Mouse (Mus musculus) G1E-ER4 (cell line): Measurements from ENCODE around the gene Dennd5a. TPM values are rescaled to one million over a fixed set of nuclear protein-coding genes. Genes with fewer than 3 reads are reported as not detected.

Source experiments
- GATA1 ChIP-seq: IDR thresholded peaks from one replicate; pipeline ENCODE4 v1.8.0; 2012; ENCODE audit warnings: low read length, inconsistent platforms
- polyA plus RNA-seq: library from polyadenylated mRNA; stranded (reverse); fragments of >175 nt; gene quantifications from 2 replicates; pipeline ENCODE4 v1.2.3, GENCODE M21; 2012

The Dennd5a gene
- polyA plus RNA-seq, 1 experiment, result 8.8 TPM

DNA sequence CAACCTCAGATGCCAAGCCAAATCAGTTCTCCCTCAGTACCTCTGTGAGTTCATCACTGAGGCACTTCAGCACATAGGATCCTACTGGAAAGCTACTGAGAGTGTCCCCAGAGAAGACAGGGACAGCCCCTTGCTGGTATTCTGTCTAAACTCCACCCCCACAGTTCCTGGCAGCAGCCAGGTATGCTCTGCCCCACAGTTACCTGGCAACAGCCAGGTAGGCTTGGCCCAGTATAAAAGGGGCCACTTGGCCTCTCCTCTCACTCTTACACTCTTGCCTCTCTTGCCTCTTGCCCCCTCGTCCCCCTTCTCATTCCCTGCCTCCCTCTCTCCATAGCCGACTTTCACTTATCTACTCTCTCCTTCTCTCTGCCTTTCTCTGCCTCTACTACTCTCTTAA lies 35.3 kb downstream of the Dennd5a start:
- TF ChIP-seq GATA1, result no peak

DNA sequence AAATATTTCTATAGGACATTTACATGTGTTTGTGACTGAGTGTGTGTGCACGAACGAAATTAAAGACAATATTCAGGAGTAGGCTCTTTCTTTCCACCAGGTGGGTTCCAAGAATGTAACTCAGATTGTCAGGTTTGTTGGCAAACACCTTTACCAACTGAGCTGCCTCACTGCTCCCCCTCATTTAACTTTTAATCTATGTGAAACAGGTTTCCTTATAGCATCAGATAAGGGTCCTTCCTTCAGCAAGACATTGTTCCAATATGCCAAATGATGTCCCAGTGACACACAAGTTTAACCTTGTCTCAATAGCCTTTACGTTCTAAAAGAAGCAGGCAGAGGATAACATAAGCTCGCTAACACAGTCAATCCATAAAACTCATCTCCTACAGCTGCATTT lies 37.4 kb downstream of the Dennd5a start:
- no peak for TF ChIP-seq GATA1

DNA sequence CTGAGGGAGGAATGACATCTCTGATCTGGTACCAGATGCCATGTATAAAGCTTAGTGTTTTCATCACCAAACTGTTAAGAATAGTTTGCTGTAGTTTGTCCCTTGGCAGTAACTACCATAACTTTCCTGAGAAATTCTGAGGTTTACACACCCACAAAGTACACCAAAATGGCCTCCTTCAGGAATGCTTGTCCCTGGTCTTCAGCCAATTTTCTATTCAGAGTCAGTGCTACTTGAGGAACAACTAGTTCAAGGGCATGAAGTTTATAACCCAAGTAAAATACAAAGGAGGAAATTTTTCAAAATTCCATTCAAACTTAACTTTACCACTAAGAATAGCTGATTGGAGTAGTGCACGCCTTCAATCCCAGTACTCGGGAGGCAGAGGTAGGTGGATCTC lies 54.1 kb downstream of the Dennd5a start:
- no peak for TF ChIP-seq GATA1

DNA sequence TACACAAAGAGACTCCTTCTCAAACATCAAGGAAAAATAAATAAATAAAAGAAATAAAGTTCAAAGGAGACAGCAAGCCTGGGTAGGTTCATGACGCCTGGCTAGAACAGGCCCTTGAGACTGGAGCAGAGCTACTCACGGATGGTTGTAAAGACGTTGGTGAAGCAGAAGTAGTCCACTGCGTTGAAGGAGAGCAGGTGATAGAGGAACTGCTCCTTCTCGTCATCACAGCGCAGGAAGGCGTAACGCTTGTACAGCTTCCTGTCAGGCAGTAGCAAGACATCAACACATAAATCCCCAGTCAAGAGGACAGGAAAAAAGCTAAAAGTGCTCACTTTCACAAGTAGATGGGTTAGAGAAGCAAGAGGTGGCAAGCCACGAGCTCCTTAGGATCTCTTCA lies 59.3 kb downstream of the Dennd5a start:
- TF ChIP-seq GATA1, result no peak

DNA sequence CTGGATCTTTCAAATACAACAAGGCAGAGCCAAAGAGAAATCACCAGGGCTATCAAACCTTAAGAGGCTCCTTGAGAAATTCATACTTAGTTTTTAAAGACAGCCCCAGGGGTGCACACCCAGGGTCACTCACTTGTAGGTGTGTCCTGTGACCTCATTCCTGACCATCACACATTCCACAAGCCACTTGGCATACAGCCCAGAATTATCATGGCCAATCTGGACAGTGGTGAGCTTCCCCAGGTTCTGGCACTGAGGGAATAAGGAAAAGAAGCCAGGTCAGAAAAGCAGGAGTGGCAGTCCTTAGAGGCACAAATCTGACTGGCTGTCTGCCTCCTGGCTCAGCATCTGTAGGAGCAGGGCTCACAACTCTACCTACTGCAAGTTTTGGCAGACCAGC lies 61.4 kb downstream of the Dennd5a start:
- TF ChIP-seq GATA1, result no peak

DNA sequence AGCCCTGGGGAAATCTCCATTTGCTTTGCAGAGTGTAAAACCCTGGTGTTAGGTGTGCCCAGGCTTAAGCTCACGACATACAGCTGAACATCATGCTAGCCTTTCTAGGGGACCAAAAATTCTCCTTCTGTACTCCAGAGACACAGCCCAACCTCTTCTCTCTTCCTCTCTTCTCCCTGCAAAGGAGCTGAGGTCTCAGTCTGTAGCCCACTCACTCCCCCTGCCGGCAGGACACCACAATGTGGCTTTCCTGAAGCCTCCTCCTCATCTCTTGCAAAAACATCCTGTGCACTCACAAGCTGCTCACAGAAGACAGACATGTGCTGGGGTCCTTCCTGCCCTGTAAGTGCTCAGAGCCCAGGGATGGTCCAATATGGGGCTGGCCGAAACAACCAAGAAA lies 67.7 kb downstream of the Dennd5a start:
- no peak for TF ChIP-seq GATA1

DNA sequence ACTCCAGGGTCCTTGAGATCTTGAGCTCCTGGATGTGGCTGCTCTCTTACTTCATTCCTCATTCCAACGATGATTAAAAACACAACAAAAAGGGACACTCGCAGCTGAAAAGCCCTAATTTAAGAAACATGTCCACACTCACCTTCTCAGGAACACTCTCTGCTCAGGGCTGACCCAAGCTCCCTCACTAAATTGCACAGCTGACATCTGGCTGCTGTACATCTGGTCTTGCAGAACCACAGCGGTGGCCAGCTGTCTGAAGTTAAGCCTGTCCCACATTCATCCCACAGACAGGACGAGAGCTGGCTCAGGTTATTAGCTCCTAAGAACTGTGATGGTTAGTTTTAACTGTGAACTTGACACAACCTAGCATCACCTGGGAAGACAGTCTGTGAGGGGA lies 68.5 kb downstream of the Dennd5a start:
- no peak for TF ChIP-seq GATA1

DNA sequence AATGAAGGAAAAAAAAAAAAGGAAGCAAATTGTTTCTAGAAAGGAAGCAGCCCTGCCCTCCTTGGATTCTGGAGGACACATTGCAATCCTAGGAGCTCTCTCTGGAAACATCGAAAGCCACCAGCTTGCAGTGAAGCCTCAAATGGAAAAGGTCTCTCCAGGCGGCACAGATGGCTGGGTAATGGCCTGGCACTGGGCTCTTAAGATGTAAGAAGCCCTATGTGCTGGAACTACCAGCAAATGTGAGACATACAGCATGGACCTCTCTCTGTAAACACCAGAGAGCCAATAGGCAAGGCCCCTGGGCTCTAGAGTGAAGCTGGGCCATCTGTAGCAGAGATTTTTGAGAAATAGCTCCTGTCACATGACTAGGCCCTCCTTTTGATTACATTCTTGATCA lies 70.0 kb downstream of the Dennd5a start:
- TF ChIP-seq GATA1, result no peak

DNA sequence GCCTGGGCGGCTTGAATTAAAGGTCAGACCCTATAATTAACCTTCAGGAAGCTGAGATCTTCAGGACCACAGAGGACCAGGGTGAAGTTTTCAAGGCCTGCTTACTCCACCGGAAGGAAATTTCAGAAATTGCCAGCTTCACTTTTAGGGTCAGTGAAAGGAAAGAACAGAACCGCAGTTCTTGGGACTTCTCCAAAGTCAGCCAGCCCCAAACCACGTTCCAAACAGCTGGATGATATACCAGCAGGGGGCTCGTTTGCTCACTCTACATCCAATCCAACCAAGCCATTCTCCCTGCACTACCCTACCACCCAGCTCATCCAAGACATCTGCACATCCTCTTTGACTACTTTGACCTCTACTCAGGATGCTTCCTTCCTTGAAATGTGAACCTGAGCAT lies 71.0 kb downstream of the Dennd5a start:
- no peak for TF ChIP-seq GATA1

DNA sequence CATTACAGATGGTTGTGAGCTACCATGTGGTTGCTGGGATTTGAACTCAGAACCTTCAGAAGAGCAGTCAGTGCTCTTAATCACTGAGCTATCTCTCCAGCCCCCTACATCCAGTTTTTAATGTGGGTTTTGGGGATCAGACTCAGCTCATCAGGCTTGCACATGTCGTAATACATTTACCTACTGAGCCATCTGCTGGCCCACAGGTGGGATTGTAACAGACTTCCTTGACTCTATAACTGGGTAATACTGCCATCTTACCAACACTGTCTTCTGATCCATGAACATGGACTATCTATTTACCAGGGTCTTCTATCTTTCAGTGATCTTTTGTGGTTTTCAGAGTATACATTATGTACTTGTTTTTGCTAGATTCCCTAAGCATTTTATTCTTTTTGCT lies 74.0 kb downstream of the Dennd5a start:
- TF ChIP-seq GATA1, result no peak

DNA sequence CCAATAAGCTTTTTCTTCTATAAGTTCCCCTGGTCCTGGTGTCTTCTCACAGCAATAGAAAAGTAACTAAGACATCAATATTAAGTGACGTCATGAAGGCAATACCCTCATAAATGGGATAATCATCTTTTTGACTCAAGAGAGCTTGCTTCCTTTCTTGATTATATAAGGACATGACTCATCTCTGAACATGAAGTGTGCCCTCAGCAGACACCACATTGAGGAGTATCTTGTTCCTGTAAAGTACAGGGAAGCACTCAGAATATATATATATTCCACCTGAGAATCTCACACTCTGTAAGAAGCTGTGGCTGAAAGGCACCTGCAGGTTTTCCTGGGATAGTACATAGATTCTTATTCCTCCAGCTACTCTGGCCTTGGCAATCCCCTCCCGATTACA lies 77.7 kb downstream of the Dennd5a start:
- TF ChIP-seq GATA1, result no peak

DNA sequence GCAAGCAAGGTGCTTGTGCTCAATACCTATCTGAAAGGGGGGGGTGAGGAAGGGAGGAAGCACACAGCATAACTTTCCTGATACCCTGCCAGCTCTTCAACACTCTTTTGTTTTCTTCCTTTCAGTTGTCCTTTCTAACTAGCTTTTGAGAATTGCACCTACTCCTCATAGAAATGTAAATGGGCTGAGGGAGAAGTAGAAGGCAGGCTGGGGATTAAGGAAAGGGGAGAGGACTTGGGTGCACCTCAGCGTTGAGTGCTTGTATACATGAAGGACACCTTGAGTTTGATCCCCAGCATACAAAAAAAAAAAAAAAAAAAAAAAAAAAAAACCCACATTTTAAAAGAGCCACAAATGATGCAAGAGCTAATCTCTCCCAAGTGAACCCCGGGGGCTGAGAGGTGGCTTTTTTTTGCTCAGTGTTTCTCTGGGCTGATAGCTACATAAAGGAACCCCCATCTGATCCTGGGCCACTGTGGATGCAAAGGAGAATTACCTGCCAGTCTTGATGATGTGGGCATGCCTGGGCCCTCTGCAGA lies 78.6 kb downstream of the Dennd5a start:
- no peak for TF ChIP-seq GATA1

DNA sequence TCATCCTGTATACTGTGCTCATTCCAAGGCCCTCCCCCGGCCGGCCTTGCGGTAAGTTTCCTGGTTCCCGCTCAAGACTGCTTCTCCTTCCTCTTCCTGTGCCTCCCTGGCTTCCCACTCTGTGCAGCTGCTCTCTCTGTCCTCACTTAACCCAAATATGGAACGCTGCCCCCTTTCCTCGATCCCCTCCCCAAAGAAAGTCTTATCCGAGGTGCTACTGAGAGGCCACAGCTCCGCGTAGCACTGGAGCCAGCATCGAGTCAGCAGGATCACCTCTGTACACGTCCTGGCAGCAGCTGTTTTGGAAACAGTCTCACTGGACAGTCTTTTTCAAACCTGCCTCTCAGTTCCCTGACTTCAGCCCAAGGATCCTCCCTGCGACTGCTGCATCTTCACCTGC lies 81.1 kb downstream of the Dennd5a start:
- TF ChIP-seq GATA1, result no peak

DNA sequence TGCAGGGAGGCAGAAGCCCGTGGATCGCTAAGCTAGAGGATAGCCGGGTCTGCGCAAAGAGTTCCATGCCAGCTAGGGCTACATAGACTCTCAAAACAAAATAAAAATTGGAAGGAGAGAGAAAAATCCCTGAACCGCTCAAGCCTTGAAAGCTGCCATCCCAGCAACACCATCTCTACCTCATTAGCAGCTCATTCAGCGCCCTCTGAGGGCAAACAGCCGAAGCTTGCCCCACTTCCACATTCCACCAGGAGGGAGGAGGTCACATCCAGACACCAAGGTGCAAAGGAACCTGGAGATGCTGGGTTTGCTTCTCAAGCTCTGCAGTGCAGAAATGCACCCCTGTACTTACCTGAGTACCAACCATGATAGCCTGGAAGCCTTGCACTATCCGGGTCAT lies 84.2 kb downstream of the Dennd5a start:
- TF ChIP-seq GATA1, result no peak

DNA sequence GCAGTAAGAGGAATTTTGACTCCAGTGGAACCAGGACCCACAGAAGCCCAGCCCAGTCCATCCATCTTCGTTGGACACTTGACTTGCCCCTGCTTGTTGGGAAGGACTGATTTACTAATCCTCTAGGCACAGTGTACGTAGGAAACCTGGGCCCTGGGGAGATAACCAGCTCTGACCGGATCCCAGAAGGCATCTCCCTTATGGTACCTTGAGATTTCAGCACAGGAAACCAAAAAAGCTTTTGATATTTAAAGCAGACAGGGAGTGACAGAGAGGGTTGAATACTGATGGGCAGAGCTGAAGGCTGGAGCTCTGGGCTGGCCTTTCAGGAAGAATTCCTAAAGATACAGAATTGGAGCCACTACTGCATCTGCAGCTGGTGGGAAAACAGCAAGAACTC lies 84.7 kb downstream of the Dennd5a start:
- TF ChIP-seq GATA1, result no peak

DNA sequence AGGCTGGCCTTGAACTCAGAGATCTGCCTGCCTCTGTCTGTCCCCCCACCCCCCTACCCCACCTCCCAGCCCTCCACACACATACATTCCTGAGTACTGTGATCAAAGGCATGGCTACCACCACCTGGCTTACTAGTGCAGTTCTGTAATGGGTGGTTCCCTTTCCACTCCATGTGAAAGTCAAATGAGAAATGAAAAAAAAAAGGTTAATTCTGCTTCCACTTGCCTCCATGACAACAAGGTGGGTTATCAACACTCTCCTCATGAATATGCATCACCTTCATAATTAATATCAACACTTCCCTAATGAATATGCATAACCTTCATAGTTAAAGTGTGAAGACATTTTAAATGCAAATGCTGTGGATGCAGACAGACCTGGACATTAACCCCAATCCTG lies 85.2 kb downstream of the Dennd5a start:
- TF ChIP-seq GATA1, result no peak

DNA sequence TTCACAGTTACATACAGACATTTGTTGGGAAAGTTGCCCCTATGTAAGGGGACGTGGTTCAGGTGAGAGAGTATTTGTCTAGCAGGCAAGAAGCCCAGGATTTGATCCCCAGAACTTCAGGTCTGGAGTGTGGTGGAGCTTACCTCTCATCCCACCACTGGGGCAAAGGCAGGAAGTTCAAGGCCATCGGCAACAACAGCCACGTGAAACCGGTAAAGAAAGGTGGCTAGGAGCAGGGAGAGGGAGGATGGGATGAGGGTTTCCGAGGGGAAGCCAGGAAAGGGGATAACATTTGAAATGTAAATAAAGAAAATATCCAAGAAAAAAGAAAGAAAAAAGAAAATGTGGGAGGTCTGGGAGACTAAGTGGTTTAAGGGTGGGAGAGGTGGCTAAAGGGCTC lies 87.1 kb downstream of the Dennd5a start:
- no peak for TF ChIP-seq GATA1

DNA sequence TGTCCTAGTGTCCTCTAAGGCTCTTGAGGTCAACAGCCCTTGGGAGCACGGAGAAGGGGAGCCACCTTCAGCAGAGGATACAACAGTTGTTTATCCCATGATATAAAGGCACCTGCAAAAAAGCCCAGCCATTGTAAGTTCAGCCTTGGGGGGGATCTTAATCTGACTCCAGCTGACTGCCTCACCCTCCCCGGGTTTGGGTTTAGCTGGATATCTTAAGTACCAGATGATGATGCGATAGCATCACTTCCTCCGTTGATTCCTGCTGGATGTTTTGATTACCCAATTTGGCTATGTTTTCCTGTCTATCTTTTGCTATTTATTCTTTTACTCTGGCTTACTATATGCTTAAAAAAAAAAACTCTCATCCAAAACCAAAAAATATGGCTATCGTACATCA lies 89.0 kb downstream of the Dennd5a start:
- no peak for TF ChIP-seq GATA1
